Mouse (Mus musculus) right cerebral cortex, postnatal 4 days (tissue): Measurements from ENCODE around the gene Ptprk.

ENCODE experiments used
- DNase-seq: peaks from one replicate; pipeline ENCODE4 v3.0.0-alpha.2; 2022

Gene Ptprk

DNA sequence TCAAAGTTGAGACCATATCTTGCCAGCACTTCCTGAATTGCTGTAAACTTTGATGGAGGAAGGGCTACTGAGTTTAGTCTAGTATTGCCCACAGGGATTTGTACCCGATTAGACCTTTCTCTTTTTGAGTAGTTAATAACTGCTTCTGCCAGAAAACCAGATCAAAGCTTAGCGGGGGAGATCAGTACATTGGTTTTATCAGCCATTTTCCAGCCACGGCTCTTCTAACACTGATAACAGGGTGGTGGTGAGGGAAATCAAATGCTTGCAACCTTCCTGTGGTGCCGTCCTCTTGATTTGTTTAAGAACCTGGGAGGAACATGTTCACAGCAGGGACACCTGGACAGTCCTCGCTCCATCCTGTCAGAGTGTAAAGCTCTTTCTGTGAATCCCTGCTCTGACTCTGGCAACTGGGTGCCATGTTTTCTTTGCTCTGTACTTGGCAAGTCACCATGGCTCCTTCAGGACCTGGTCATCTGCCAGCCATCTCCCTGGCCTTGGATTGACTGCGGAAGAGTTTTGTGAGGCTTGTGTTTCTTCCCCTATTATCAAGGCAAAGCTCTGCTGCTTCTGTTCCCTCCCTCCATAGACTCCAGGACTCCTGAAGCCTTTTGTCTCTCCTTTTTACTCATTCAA, 231.9 kb downstream of the Ptprk start:
- DNase-seq: no peak

DNA sequence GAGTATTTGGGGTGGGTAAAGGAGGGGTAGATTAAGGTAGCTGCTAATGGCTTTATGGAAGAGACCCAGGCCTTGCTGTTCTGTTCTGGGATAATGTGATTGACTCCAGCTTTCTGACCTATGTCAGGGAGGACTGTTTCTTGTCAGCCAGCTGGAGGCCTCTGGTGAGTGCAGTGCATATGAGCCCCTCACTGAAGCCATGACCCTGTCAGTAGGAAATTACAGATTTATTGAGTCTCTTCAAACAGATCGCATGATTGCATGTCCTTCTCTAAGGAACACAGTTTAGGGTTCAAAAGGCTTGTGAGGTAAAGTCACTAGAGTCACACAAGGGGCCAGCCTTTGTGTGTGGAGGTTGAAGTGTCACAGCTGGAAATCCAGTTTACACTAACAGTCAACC, 236.7 kb downstream of the Ptprk start:
- DNase-seq: no peak

DNA sequence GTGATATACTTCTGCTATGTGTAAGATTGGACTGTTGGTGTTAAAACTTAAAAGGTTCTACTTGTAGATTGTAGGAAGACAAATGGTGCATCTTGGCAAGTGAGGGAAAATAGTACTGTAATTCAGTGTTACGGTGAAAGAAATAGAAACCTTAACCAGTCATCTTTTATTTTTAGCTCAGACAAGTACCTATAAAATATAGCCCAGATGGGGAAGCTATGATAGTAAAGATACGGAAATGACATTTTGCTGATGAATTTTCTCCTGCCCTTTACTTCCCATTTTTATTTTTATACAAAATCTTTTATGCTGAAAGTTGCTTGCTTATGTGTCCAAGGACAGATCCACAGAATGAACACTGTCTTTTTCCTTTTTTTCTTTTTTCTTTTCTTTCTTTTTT, 248.4 kb downstream of the Ptprk start:
- DNase-seq: no peak

DNA sequence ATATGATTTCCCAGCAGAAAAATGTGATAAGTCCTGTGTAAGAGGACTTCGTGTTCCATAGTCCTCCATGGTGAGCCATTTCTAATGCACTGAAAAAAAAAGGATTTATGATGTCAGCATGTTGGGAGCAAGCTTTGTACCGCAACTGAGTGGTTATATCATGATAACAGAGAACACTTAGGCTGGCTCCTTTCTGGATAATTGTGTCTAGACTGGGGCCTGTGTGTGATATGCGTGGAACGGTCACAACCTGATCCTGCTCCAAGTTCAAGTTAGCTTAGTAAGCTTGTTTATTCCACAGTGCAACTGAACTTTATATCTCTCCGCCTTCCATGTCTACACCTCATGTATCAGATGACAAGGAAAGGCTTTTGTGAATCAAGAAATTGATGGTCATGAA, 260.6 kb downstream of the Ptprk start:
- DNase-seq: no peak

DNA sequence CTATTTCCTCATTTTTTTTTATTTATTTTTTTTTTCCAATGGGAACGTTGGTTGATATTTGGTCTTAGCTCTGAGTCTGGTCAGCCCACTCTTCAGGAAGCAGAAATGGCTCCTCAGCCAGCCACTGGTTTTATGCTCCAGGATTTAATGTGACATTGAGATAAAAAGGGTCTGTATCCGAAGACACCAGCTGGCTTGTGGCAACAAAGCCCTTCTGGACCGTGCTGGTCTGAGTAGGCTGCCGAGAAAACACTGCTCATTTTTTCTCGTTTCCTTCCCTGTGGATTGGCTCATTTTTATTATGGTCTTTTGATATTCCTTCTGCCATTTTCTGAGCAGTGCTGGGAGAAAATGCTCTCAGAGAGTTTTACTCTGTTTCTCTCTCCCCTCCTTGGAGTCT, 263.9 kb downstream of the Ptprk start:
- no peak for DNase-seq

DNA sequence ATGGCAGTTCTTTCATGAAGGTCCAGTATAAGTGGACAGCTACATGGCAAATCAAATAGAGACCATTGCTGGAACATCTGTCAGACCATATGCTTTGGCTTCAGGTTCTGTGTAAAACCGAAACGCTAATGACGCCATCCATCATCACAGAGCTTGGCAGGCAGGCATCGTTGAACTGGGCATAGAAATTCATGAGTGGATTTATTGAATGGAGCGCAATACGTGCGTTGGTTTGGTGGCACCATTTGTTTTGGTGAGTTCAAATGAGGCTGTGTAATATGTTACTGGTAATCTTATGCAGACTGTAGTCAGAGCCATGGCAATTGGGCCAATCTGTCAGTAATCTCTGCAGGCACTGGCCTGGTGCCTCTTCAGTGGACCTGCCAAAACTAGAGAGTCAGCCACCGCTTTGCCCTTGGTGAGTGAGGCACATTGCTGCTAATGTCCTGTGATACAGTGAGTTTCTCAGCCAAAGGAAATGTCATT, 270.6 kb downstream of the Ptprk start:
- peak; percentile 13 for DNase-seq

DNA sequence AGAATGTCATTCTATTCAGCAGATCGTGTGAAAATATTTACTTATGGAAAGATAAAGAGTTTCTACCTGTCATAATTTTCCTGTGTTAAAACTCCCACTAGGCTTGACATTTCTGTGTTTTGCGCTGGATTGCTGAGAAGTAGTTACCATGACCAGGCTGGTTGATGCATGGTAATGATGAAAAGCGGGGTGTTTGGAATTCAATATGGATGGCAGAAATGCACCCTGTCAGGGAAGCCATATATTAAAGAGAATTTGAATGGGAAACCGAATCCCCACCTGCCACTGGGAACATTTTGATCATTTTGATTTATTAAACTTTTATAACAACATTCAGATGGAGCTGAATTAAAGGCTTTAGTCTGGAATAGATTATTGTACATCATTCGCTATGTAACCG, 290.7 kb downstream of the Ptprk start:
- no peak for DNase-seq

DNA sequence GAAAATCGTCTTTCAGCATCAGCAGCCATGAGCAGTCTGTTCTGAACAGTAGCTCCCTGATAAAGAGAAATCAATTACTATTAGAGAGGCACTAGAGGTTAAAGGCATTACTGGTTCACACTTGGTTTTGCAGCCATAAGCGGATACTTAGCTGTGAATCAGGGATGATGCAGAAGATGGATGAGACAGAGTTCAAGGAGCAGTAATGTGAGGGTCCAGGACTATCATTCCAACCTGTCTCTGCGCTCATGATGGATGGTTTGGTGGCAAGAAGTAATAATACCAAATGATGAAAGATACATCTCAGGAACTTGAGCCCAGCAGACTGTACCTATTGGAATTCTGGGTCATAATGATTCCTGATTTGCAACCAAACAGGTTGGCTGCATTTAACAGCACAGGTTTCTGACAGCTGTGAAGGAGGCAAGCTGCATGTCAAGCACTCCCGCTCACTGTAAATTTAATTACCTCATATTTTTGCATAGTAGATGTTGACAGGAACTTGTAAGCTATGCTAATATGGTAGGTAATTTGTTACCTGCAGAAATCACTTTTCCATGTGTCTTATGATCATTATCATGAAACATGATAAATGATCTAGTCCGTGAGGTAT, 291.6 kb downstream of the Ptprk start:
- DNase-seq: no peak

DNA sequence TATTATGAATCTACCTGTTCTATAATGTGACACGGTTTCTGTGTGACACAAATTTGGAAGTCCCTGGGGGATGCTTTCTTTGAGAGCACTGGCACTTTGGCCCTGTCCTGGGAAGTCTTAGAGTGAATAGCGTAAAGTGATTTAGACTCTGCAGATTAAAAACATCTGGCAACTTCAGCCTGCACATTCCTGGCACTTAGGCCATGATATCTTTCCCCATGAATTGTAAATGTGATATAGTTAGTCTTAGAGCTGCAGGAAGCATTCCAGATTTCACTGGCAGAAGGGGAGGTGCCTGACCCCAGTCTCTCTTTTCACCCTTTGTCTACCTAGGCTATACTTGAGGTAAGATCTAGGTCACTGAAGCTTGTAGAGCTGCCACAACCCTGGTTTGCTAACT, 295.2 kb downstream of the Ptprk start:
- no peak for DNase-seq

DNA sequence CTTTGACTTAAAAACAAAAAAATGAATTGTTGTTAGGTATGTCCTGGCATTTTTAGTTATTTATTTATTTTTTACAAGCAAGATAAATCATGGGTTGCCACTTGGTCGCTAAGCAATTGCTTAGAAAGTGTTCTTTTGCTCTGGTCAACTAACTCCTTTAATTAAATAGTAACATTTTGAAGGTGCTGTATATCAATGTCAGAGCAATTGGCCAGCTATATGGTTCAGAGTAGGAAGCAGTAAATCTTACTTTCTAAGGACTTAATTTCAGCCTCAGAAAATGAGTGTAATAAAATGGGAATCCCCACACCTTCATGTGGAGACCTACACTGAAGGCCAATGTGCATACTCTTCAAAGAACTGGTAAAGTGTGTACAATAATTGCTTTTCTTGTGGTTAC, 300.3 kb downstream of the Ptprk start:
- no peak for DNase-seq

DNA sequence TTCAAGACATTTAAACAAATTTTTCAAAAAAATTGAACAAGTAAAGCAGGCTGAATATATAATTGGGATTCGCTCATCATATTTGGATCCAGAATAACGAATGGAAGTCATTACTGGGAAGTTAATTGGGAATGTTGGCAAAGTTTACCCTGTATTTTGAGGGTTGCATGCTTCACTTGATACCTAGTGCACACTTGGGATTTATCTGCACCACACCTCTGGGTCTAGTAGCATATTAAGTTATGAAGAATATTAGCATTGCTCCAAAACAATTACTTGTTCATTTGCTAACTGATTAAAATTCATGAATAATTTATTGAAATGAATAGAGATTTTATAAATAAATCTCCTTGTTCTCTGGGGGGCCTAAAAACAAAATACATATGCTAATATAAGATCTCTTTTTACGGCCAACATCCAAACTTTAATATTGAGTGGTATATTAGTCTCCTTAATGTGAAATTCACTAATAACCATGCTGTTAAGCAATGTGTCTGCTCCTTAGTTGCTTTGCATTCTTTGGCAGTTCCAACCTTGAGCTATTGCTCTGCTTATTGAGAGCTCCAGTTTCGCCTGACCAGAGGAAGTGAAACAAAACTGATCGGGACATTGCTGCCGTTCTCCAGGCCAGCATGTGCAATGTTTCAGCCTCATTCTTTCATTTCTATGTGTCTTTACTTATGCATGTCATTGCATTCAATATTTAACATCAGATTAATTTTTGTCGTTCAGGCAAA, 305.3 kb downstream of the Ptprk start:
- no peak for DNase-seq

DNA sequence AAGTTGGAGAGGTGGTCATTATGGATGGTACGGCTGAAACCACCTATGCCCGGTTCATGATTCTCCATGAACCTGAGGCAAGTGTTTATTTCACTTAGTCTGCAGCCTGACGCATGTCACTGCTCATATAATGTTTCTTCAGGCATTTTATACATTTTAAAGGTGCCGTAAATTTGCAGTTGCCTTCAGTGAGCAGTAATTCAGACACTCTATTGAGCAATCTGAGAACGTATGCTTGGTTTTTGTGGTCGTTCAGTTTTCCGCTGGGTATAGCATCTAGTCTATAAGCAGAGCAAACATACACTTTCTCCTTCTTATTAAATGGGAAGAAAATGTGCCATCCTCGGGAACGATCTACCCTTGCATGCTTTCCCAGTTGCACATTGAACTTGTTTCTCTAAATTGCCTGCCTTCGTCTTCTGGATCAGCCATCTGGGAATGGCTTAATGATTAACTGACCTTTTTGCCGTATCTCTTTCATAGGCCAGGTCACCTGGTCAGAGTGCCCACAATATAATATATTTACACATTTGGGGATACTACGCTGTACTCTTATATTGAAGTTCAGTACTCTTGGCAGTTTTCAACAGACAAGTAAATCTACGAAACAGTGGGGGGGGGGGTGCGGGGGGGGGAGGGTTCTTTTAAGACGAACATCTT, 313.1 kb downstream of the Ptprk start:
- no peak for DNase-seq

DNA sequence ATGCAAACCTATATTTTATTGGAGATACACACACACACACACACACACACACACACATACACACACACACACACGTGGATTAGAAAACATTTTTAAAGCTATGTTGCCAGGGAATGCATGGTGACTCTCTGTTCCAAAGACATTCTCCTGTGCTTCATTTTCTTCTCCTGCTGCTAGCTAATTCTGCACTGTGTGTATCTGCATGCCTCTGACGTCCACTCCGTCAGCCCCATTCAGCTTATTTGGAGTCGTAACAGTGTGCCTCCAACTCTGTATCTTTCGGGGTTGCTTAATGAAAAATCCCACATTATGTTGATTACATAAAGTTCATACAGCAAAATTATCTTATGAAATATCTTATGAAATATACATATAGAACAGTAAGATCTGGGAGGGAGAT, 316.5 kb downstream of the Ptprk start:
- DNase-seq: no peak

DNA sequence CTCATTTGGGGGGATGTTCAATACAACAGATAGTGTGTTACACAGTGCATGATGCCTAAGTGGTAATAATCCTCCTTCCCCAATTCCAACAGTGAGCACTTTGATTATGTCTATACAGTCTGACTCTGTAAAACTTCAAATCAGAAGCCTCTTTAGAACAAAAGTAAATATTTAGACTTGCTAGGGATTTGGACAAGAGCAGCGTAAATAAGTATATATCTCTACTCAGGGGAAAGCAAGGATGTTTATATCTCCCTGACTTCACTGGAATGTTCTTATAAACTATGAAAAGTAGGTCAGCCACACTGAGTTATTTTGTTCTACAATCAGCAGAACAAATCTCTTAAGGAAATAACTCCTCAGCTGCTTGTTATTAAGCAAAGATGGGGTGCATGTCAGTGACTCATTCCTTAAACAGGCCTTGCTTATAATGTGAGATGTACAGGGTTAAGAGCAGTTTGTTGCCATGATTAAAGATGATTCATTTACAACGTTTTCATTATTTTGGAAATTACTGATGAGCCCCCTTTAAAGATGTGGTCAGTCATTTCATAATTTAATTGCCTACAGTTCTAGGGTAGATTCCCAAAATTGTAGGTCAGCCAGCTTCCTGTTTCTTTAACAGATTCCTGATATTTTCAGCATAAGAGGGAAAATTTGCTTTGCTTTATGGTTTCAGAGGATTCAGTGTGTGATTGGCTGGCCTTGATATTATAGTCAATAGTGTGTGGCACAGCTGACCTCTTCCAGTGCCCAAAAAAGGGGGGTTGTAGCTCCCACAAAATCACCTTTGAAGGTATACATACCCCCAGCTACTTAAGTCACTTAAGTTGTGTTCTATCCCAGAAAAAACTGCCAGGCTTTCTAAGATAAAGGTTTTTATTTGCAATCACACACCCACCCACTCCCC, 321.2 kb downstream of the Ptprk start:
- DNase-seq: no peak

DNA sequence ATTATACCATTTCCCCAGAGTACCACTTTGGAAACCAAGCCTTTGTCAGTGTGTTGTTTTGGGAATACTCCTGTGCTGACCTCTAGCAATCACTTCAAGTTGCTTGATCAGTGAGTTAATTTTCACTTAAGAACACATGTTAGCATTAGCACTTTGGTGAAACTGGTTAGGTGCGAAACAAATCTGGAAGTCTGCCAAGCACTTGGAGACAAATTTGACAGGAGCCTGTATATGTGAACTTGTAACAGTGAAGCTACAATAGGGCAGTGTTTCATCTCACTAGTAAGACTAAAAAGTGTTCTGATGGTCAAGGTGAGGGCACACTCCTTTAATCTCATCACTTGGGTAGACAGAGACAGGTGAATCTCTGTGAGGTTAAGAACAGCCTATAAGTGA, 321.9 kb downstream of the Ptprk start:
- DNase-seq: no peak

DNA sequence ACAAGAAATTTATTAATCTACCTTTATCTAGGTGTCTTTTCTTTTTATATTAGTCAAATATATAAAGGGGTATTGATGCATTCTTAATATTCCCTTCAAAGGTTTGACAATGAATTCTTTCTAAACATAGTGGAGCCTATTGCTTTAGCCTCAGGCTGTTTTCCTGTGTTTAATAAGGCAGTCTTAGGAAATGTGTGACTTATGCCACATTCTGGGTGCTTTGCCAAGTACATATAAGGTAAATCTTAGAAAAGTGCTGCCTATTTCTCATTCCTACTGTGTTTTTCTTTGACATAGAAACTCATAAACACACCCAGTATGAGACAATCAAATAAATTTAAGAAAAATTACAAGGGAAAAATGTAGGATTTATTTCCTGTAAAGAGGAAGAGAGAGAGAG, 327.2 kb downstream of the Ptprk start:
- DNase-seq: no peak

DNA sequence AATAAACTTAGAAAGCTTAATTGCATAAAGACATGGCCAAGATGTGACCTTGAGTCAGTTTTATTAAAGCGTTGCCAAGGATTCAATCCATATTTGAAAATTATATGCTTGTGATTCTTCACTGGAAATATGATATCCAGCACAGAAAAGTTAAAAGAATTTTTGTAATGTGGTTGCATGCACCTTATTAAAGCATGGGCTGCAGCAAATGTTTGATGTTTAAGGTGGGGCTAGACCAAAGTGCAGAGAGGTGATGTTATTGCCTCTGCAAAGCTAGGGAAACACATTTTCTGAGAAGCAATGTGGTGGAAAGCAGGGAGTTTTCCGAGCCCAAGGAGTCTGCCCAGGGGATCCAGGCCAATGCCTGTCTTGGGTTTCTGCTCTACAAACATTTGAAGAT, 334.4 kb downstream of the Ptprk start:
- no peak for DNase-seq

DNA sequence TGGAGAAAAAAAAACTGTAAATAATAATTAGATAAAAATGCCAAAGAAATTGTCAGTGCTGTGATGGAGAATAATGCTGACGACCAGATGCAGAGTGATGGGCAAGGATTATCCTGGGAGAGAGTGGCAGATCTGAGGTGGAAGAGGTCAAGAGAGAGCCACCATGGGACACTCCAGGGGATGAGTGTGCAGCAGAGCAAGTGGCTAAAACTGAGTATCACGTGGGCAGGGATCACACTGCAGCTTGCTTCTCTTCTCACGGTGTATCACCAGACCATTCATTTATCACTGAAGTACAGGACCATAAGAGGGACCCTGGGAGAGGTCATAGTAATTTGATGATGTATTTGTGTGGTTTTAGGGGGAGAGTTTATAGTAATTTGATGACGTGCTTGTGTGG, 340.2 kb downstream of the Ptprk start:
- DNase-seq: no peak

DNA sequence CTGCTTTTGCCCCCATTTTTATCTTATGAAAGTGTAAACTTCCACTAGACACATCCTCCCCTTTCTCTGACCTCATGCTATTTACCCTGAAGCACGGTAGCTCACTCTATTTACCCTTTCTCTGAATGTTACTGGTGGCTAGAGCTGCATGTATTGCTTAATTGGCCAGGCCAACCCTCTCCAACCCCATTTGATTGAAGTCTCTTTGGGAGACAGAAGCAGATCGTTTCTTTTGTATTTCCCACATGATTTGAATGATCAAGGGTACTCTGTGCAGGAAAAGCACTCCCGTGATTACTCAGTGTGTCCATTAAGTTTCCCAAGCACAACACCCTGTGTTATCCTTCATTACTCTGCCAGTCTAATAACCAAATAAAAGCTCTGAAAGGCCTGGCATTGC, 348.0 kb downstream of the Ptprk start:
- DNase-seq: no peak

DNA sequence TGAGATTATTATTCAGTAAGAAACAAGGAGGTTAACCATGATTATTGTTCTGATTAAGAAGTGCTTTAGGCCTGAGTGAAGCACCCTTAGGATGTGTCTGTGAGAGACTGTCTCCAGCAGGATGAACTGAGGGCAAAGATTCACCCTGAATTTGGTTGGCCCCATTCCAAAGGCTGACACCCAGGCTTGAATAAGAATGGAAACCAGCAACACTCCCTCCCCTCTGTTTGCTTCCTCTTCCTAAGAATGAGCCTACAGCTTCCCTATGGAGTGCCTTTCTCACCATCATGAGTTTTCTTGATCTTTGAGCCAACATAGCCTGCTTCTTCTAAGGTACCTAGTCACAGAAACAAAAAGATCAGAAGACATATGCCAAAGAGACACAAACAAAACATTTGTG, 350.8 kb downstream of the Ptprk start:
- DNase-seq: no peak

DNA sequence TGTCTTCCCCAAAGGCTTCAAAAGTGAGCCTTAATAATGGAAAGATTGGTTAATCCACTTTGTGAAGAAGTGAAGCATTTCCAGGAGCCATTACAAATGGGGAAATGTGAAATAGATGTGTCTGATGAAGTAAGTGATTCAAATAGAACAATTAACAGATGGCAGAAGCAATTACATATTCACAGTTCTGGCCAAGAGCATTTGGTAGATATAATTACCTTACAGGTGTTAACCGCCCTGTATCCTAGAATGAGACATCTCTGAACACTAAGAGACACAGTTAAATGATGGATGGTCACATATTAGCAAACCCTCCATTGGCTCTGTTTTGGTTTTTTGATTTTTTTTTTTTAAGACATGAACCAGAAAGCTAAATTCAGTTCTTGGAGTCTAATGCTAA, 361.5 kb downstream of the Ptprk start:
- no peak for DNase-seq

DNA sequence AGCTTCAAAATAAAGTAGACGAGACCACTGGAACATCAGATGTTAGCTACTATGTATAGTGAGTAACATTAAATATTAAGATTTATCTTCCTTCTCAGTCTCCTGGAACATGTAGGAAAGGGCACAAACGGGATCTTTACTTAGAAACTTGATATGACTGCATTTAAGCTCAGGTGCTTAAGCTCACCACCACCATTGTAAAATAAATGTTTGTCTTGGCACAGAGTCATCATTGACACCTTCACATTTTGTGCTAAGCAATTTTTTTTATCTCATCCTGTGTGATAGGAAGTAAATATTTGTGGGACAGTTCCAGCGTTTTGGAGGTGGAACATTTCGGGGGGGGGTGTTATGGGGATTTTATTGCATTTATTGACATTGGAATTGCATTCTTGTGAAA, 375.2 kb downstream of the Ptprk start:
- DNase-seq: no peak

DNA sequence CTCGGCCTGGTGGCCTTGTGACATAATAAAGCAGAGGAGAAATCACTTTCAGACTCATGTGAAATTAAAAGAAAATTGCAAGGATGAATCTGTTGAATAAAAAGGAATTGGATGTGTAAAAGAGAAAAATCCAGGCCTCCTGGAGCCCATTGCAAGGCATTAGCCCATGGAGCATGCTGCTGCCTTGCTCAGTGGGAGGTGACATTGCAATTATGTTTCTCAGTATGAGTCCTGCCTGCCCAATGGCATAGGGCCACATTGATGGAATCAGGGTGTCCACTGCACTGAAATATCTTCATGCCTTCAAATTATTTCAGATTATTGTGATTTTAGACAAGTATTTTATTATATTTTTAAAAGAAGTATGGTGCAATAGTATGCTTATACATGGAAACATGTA, 376.0 kb downstream of the Ptprk start:
- no peak for DNase-seq
